Mouse (Mus musculus) MEL (cell line): ENCODE measurements at regions not wholly inside any gene's neighbourhood (a gene's known extent, or its start where the extent isn't known, plus 50 kb on each side); places are given as distances from the start of the nearest gene placed in this dataset.

ENCODE experiments used
- DNase-seq: peaks from one replicate; pipeline ENCODE4 v3.0.0; 2011; ENCODE audit warnings: low read depth, low spot score
- H3K27ac ChIP-seq: 2 replicates; pipeline ENCODE4 v1.5.1; 2012; ENCODE audit warnings: low read depth, mild to moderate bottlenecking, control low read depth, low read length, moderate library complexity; ENCODE audit not compliant: control insufficient read depth
- H3K27me3 ChIP-seq, 2 experiments: fragments of 150-350 bp in 1 of 2; sonication (generic) in 1 of 2; 2 replicates each; pipeline ENCODE4 v1.6.1; 2012; ENCODE audit warnings: low read length in 2 of 2, mild to moderate bottlenecking in 2 of 2, improper control_type of control experiment in 1 of 2, moderate library complexity in 1 of 2; ENCODE audit not compliant: insufficient read depth in 2 of 2, control insufficient read depth in 1 of 2
- H3K36me3 ChIP-seq, 2 experiments: 2 replicates each; pipeline ENCODE4 v1.6.1; 2012 to 2014; ENCODE audit warnings: low read length in 2 of 2, improper control_type of control experiment in 1 of 2, inconsistent platforms in 1 of 2, mild to moderate bottlenecking in 1 of 2; ENCODE audit not compliant: insufficient read depth in 2 of 2, control insufficient read depth in 1 of 2
- H3K4me1 ChIP-seq, 2 experiments: fragments of 150-350 bp in 1 of 2; sonication (generic) in 1 of 2; 2 replicates each; pipeline ENCODE4 v1.6.1; 2012; ENCODE audit warnings: low read length in 2 of 2, improper control_type of control experiment in 1 of 2, mild to moderate bottlenecking in 1 of 2; ENCODE audit not compliant: insufficient read depth in 2 of 2, control insufficient read depth in 1 of 2
- H3K4me3 ChIP-seq, 2 experiments: fragments of 150-350 bp in 1 of 2; sonication (generic) in 1 of 2; 2 replicates each; pipeline ENCODE4 v1.5.1; 2012; ENCODE audit warnings: low read depth in 2 of 2, low read length in 2 of 2, mild to moderate bottlenecking in 2 of 2, moderate library complexity in 2 of 2, control low read depth in 1 of 2, improper control_type of control experiment in 1 of 2; ENCODE audit not compliant: control insufficient read depth in 1 of 2, insufficient read depth in 1 of 2
- H3K79me2 ChIP-seq: 2 replicates; pipeline ENCODE4 v1.6.1; 2012; ENCODE audit warnings: mild to moderate bottlenecking, low read length, moderate library complexity; ENCODE audit not compliant: control insufficient read depth, poor library complexity, insufficient read depth
- H3K9ac ChIP-seq: 2 replicates; pipeline ENCODE4 v1.6.1; 2012; ENCODE audit warnings: low read depth, mild to moderate bottlenecking, control low read depth, low read length, moderate library complexity; ENCODE audit not compliant: control insufficient read depth, poor library complexity, severe bottlenecking
- H3K9me3 ChIP-seq: fragments of 150-350 bp; sonication (generic); replicated peaks from 2 replicates; pipeline ENCODE4 v1.6.1; 2012; ENCODE audit warnings: mild to moderate bottlenecking, low read length, improper control_type of control experiment, moderate library complexity; ENCODE audit not compliant: insufficient read depth
- BHLHE40 ChIP-seq: IDR thresholded peaks from 2 replicates; pipeline ENCODE4 v1.6.1; 2012; ENCODE audit warnings: low read depth, mild to moderate bottlenecking, inconsistent platforms, low read length, improper control_type of control experiment, borderline replicate concordance
- CHD2 ChIP-seq: IDR thresholded peaks from 2 replicates; pipeline ENCODE4 v1.6.1; 2011; ENCODE audit warnings: low read length, improper control_type of control experiment
- E2F4 ChIP-seq: IDR thresholded peaks from 2 replicates; pipeline ENCODE4 v1.6.1; 2011; ENCODE audit warnings: low read depth, low read length, improper control_type of control experiment, borderline replicate concordance
- ELF1 ChIP-seq: IDR thresholded peaks from 2 replicates; pipeline ENCODE4 v1.6.1; 2014; ENCODE audit warnings: low read depth, mild to moderate bottlenecking, inconsistent platforms, low read length, improper control_type of control experiment, moderate library complexity
- EP300 ChIP-seq, 2 experiments: IDR thresholded peaks; 2 replicates each; pipeline ENCODE4 v1.6.1; 2011; ENCODE audit warnings: improper control_type of control experiment in 2 of 2, low read length in 2 of 2, low read depth in 1 of 2, mild to moderate bottlenecking in 1 of 2
- GABPA ChIP-seq: IDR thresholded peaks from 2 replicates; pipeline ENCODE4 v1.6.1; 2012; ENCODE audit warnings: low read depth, mild to moderate bottlenecking, inconsistent platforms, low read length, improper control_type of control experiment, moderate library complexity
- JUND ChIP-seq: IDR thresholded peaks from 2 replicates; pipeline ENCODE4 v1.6.1; 2011; ENCODE audit warnings: low read depth, mild to moderate bottlenecking, improper control_type of control experiment, low read length
- MAFK ChIP-seq: IDR thresholded peaks from 2 replicates; pipeline ENCODE4 v1.6.1; 2011; ENCODE audit warnings: low read depth, mild to moderate bottlenecking, low read length, improper control_type of control experiment, borderline replicate concordance
- MAX ChIP-seq: IDR thresholded peaks from 2 replicates; pipeline ENCODE4 v1.6.1; 2011; ENCODE audit warnings: low read length, improper control_type of control experiment
- MEF2A ChIP-seq: IDR thresholded peaks from 2 replicates; pipeline ENCODE4 v1.6.1; 2014; ENCODE audit warnings: low read depth, mild to moderate bottlenecking, inconsistent platforms, low read length, improper control_type of control experiment; ENCODE audit not compliant: poor library complexity, insufficient replicate concordance, severe bottlenecking; ENCODE audit errors: extremely low read depth
- POLR2AphosphoS2 ChIP-seq: IDR thresholded peaks from 2 replicates; pipeline ENCODE4 v1.6.1; 2011; ENCODE audit warnings: low read length, improper control_type of control experiment
- POLR2AphosphoS5 ChIP-seq: IDR thresholded peaks from 2 replicates; pipeline ENCODE4 v1.6.1; 2012; ENCODE audit warnings: low read depth, borderline replicate concordance, mild to moderate bottlenecking, inconsistent platforms, low read length, moderate library complexity, mixed read lengths
- SIN3A ChIP-seq: IDR thresholded peaks from 2 replicates; pipeline ENCODE4 v1.6.1; 2012; ENCODE audit warnings: low read length, improper control_type of control experiment, inconsistent platforms
- TBP ChIP-seq: IDR thresholded peaks from 2 replicates; pipeline ENCODE4 v1.8.0; 2011; ENCODE audit warnings: low read depth, low read length, improper control_type of control experiment
- TCF12 ChIP-seq: IDR thresholded peaks from 2 replicates; pipeline ENCODE4 v1.6.1; 2014; ENCODE audit warnings: low read depth, mild to moderate bottlenecking, inconsistent platforms, low read length, improper control_type of control experiment, moderate library complexity
- USF1 ChIP-seq: IDR thresholded peaks from 2 replicates; pipeline ENCODE4 v1.6.1; 2014; ENCODE audit warnings: low read depth, mild to moderate bottlenecking, inconsistent platforms, low read length, improper control_type of control experiment, moderate library complexity
- ZKSCAN1 ChIP-seq: IDR thresholded peaks from 2 replicates; pipeline ENCODE4 v1.6.1; 2012; ENCODE audit warnings: low read depth, mild to moderate bottlenecking, inconsistent platforms, low read length, improper control_type of control experiment, moderate library complexity
- ZNF384 ChIP-seq: IDR thresholded peaks from 2 replicates; pipeline ENCODE4 v1.6.1; 2012; ENCODE audit warnings: low read depth, mild to moderate bottlenecking, inconsistent platforms, low read length, improper control_type of control experiment

- no peaks in the 10 kb centered on the region for H3K27me3 ChIP-seq
- no peak overlapping the region for H3K4me3 ChIP-seq
- no peaks in the 10 kb centered on the region for H3K4me1 ChIP-seq
- H3K9me3 ChIP-seq = no peaks in the 10 kb centered on the region
- DNase-seq = no peak
- no peak overlapping the region for H3K9ac ChIP-seq
- H3K79me2 ChIP-seq = no peaks in the 10 kb centered on the region
- no peak overlapping the region for H3K27ac ChIP-seq
- no peak for TF ChIP-seq POLR2AphosphoS5
- TF ChIP-seq E2F4 = no peak
- TF ChIP-seq ELF1 = no peak
- TF ChIP-seq EP300 (IDR thresholded peaks at IDR 0.05; ENCODE audit: low read depth in 1 of 2, low read length in 2 of 2) = no peak
- no peak for TF ChIP-seq BHLHE40
- TF ChIP-seq USF1 = no peak
- TF ChIP-seq POLR2AphosphoS2 = no peak
- no peak for TF ChIP-seq CHD2
- no peak for TF ChIP-seq TBP
- no peak for TF ChIP-seq MEF2A
- no peak for TF ChIP-seq MAFK
- no peak for TF ChIP-seq MAX
- no peak for TF ChIP-seq SIN3A
- no peaks in the 10 kb centered on the region for H3K36me3 ChIP-seq
Measured at GRCm38 (mm10) chr7:37335212-37335611, 438.2 kb downstream of the Zfp536 start.

GRCm38 (mm10) chr7:37336171-37336850 lies 437.1 kb downstream of the Zfp536 start:
- Histone ChIP-seq H3K27ac (no peak overlapping the region), H3K36me3 (no peaks in the 10 kb centered on the region), H3K9ac (no peak overlapping the region), H3K27me3 (no peaks in the 10 kb centered on the region), H3K4me1 (no peaks in the 10 kb centered on the region), H3K9me3 (no peaks in the 10 kb centered on the region), H3K4me3 (no peak overlapping the region), H3K79me2 (no peaks in the 10 kb centered on the region)
- DNase-seq = no peak
- TF ChIP-seq USF1 = no peak
- no peak for TF ChIP-seq JUND
- TF ChIP-seq ZNF384 = no peak
- TF ChIP-seq MAFK = no peak
- TF ChIP-seq ELF1 = no peak
- no peak for TF ChIP-seq GABPA
- no peak for TF ChIP-seq ZKSCAN1
- TF ChIP-seq TCF12 = no peak
